Mouse (Mus musculus) limb, embryonic 15.5 days (tissue): ENCODE results near the gene Abcc8. TPM values are rescaled to one million over a fixed set of nuclear protein-coding genes. Genes with fewer than 3 reads are reported as not detected.
"Not testable (repeated sequence)": the region's sequence is repeated elsewhere in the genome, so short reads cannot be mapped to it uniquely, and the experiment has no call there.

Experiments used
- ATAC-seq: fragments of 200-750 bp; cut with Nextera tagmentation; 2 replicates; pipeline ENCODE4 v1.8.0; 2017; ENCODE audit warnings: low read depth, moderate TSS enrichment; ENCODE audit not compliant: insufficient number of reproducible peaks, low FRiP score, low TSS enrichment
- H3K27ac ChIP-seq: fragments of 300-500 bp; sonication (generic); 2 replicates; pipeline ENCODE4 v1.5.1; 2015; ENCODE audit warnings: moderate library complexity, mild to moderate bottlenecking, inconsistent platforms
- H3K27me3 ChIP-seq: fragments of 300-500 bp; sonication (generic); 2 replicates; pipeline ENCODE4 v1.6.1; 2015; ENCODE audit warnings: inconsistent platforms
- H3K36me3 ChIP-seq: fragments of 300-500 bp; sonication (generic); 2 replicates; pipeline ENCODE4 v1.6.1; 2015; ENCODE audit warnings: inconsistent platforms
- H3K4me1 ChIP-seq: fragments of 300-500 bp; sonication (generic); 2 replicates; pipeline ENCODE4 v1.6.1; 2015; ENCODE audit warnings: inconsistent platforms
- H3K4me2 ChIP-seq: fragments of 300-500 bp; sonication (generic); 2 replicates; pipeline ENCODE4 v1.6.1; 2015; ENCODE audit warnings: mild to moderate bottlenecking, inconsistent platforms
- H3K4me3 ChIP-seq: fragments of 300-500 bp; sonication (generic); 2 replicates; pipeline ENCODE4 v1.5.1; 2015; ENCODE audit warnings: mild to moderate bottlenecking, inconsistent platforms
- H3K9ac ChIP-seq: fragments of 300-500 bp; sonication (generic); 2 replicates; pipeline ENCODE4 v1.6.1; 2015; ENCODE audit warnings: inconsistent platforms
- H3K9me3 ChIP-seq: fragments of 300-500 bp; sonication (generic); 2 replicates; pipeline ENCODE4 v1.6.1; 2016; ENCODE audit warnings: inconsistent platforms
- WGBS: fragments of 180-500 bp; shearing (Covaris S2); methylation state at CpG from one replicate; pipeline ENCODE4 v1.1.7; 2015; 5-methylcytosine and 5-hydroxymethylcytosine counted together
- polyA plus RNA-seq: library from polyadenylated mRNA; unstranded; fragments of >200 nt; fragmentation: Nextera tagmentation; extraction: Ambion mirVana; gene quantifications from 2 replicates; pipeline ENCODE4 v1.2.1, GENCODE M21; 2015

Abcc8 gene
- polyA plus RNA-seq, 1 experiment from 2014 or later = 1.0 TPM

DNA sequence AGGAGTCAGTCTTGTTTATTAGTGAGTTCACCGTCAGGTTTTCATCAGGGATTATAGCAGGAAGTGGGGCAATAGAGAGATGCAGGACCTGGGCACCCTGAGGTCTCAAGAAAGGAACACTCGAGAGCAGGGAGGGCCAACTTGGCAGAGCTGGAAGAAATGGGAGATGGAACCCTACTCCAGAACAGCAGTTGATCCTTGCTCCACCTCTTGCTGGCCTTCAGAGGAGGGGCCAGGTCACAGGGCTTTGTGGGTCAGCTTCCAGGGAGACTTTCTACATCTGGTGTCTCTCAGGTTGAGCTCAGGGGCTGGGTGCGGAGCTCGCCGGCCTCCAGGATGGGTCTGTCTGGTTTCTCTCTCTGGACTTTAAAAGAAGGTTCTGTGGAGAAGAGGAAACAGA is 15.5 kb upstream of the Abcc8 start:
- no peaks in the 10 kb centered on the region for H3K9me3 ChIP-seq
- no peak overlapping the region for H3K4me2 ChIP-seq
- H3K27me3 ChIP-seq = no peaks in the 10 kb centered on the region
- no peaks in the 10 kb centered on the region for H3K36me3 ChIP-seq
- H3K4me3 ChIP-seq = no peak overlapping the region
- H3K4me1 ChIP-seq = no peaks in the 10 kb centered on the region
- no peak overlapping the region for H3K27ac ChIP-seq
- no peak overlapping the region for H3K9ac ChIP-seq
- WGBS = 67% methylated on average over 5 of the region's 5 CpGs
- ATAC-seq = no peak

DNA sequence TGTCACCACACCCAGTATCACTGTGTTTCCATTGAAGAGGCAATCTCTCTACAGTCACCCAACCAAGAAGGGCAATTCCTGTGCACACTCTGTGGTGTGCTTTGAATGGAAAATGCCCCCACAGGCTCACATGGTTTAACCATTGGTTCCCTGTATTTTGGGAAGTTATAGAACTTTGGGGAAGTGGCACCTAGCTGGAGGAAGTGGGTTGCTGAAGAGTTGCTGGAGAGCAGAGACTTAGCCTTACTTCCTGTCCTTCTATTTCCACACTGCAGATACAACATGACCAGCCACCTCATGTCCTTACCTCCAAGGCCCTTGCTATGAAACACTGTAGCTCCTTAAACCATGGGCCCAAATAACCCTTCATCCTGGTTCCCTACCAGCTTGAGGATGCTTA is 4.4 kb upstream of the Abcc8 start:
- no peaks in the 10 kb centered on the region for H3K36me3 ChIP-seq
- peaks cover 9% of the 10 kb centered on the region for H3K4me1 ChIP-seq
- no peak overlapping the region for H3K4me2 ChIP-seq
- ATAC-seq = no peak
- no peak overlapping the region for H3K9ac ChIP-seq
- H3K27me3 ChIP-seq = peaks cover 26% of the 10 kb centered on the region
- no peaks in the 10 kb centered on the region for H3K9me3 ChIP-seq
- H3K27ac ChIP-seq = no peak overlapping the region
- H3K4me3 ChIP-seq = no peak overlapping the region

DNA sequence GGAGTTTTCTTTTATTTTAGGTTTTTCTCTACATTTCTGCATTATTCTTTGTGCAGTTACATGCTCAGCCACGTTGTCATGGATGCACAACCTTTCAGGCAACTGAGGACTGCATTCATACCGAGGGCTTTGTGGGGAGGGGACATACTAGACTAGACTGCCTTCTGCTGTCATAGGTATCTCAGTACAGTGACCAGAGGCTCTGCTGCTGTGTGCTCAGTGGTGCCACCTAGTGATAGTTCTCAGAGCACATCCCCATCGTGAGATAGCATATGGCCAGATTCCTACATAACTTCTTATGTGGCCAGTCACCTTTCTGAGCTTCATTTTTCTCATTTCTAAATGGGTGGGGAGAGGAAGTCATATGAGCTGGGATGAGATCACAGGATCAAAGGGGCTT is 1.8 kb upstream of the Abcc8 start:
- Histone ChIP-seq H3K9me3 (no peaks in the 10 kb centered on the region), H3K4me3 (no peak overlapping the region), H3K4me2 (no peak overlapping the region), H3K27me3 (peaks cover 53% of the 10 kb centered on the region), H3K9ac (no peak overlapping the region), H3K27ac (no peak overlapping the region), H3K36me3 (no peaks in the 10 kb centered on the region), H3K4me1 (peaks cover 9% of the 10 kb centered on the region)
- ATAC-seq = no peak
- WGBS = 6% methylated on average over 3 of the region's 3 CpGs

DNA sequence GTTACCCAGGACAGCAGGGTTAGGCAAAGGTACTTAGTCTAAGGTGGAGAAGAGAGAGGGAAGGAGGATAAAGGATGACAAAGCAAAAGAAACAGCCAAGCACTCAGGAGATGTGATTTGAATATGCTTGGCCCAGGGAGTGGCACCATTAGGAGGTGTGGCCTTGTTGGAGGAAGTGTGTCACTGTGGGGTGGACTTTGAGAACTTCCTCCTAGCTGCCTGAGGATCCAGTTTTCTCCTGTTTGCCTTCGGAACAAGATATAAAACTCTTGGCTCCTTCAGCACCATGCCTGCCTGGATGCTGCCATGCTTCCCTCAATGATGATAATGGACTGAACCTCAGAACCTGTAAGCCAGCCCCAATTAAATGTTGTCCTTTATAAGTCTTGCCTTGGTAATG is 10.9 kb downstream of the Abcc8 start:
- H3K4me2 ChIP-seq, H3K27me3 ChIP-seq, H3K4me3 ChIP-seq, H3K36me3 ChIP-seq, H3K9ac ChIP-seq, H3K27ac ChIP-seq, H3K9me3 ChIP-seq, ATAC-seq, H3K4me1 ChIP-seq: not testable (repeated sequence)
- 75% methylated on average over 1 of the region's 1 CpGs for WGBS

DNA sequence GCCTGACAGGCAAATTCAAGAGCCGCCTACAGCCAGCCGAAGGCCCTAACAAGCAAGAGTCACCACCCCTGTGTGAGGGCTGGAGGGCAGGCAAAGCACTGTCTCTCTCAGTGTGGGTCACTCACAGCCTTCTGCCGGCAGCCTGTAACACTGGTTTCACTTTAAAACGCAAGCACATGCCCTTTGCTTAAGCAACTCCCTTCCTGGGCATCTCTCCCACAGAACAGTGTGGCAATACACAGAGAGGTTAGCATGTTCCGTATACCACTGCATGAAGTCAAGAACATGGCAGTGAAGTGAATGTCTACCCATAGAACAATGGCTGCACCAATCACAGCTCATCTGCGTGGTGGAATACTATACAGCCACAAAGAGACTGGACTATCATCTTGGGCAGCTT is 11.4 kb downstream of the Abcc8 start:
- H3K27ac ChIP-seq = no peak overlapping the region
- H3K4me2 ChIP-seq = no peak overlapping the region
- H3K9ac ChIP-seq = no peak overlapping the region
- H3K9me3 ChIP-seq = no peaks in the 10 kb centered on the region
- H3K4me1 ChIP-seq = no peaks in the 10 kb centered on the region
- H3K27me3 ChIP-seq = no peaks in the 10 kb centered on the region
- 83% methylated on average over 6 of the region's 6 CpGs for WGBS
- H3K36me3 ChIP-seq = no peaks in the 10 kb centered on the region
- ATAC-seq = no peak
- no peak overlapping the region for H3K4me3 ChIP-seq

DNA sequence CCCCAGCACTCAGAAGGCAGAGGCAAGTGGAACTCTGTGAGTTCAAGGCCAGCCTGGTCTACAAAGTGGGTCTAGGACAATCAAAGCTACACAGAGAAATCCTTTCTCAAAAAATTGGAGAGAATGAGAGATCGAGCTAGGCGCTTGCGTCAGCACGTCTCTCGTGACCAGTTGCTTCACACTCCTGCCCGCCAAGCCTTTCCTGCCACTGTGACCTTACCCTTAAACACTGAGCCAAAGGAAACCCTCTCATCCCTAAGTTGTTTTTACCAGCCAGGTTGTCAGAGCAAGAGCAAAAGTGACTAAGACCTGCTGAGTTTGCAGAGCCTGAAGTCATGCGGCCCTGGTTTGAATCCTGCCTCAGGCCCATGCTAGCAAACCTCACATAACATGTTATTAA is 11.9 kb downstream of the Abcc8 start:
- Histone ChIP-seq H3K4me1 (no peaks in the 10 kb centered on the region), H3K36me3 (no peaks in the 10 kb centered on the region), H3K9ac (no peak overlapping the region), H3K4me2 (no peak overlapping the region), H3K9me3 (no peaks in the 10 kb centered on the region), H3K27me3 (no peaks in the 10 kb centered on the region), H3K27ac (no peak overlapping the region), H3K4me3 (no peak overlapping the region)
- WGBS = 89% methylated on average over 7 of the region's 7 CpGs
- no peak for ATAC-seq

DNA sequence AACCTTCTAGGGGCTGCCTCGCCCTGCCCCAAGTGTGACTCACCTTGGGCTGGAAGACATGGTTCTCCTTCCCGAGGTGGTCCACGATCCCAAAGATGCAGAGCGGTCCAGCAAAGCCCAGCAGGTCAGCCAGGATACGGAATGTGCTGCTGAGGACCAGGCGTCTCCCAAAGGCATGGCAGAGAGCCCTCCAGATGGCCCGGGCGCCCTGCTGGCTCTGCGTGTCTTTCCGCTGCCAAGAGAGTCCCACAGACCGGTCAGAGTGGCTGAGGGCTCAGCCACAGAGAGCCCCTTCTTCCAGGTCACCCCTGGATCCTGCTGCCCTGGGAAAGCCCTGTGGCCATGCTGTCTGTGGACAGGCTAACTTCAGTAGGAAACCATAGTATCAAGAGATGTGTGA is 14.0 kb downstream of the Abcc8 start:
- Histone ChIP-seq H3K9me3 (no peaks in the 10 kb centered on the region), H3K36me3 (no peaks in the 10 kb centered on the region), H3K27ac (no peak overlapping the region), H3K4me3 (no peak overlapping the region), H3K4me2 (no peak overlapping the region), H3K27me3 (no peaks in the 10 kb centered on the region), H3K4me1 (no peaks in the 10 kb centered on the region), H3K9ac (no peak overlapping the region)
- no peak for ATAC-seq
- WGBS = 86% methylated on average over 11 of the region's 11 CpGs

DNA sequence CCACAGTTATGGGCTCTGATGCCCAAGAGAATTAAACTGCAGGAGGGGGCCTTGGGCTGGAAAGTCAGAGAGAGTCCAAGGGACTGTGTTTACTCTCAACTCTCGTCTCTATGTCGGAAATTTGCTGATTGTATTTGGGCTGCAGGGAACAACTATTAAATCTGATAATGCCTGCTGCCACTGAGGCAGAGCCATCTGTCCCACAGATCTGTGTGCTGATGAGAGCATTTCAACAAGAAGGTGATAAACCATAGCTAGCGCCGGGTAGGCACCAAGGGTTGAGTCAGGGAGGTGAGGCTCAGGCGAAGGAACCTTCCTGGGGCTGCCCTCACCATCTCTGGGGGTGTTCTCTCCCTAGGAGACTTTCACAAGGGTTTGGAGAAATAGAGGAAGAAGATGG is 17.1 kb downstream of the Abcc8 start:
- 77% methylated on average over 5 of the region's 5 CpGs for WGBS
- H3K9ac ChIP-seq = no peak overlapping the region
- no peak overlapping the region for H3K4me3 ChIP-seq
- H3K27me3 ChIP-seq = no peaks in the 10 kb centered on the region
- no peaks in the 10 kb centered on the region for H3K4me1 ChIP-seq
- no peak overlapping the region for H3K27ac ChIP-seq
- no peaks in the 10 kb centered on the region for H3K36me3 ChIP-seq
- H3K9me3 ChIP-seq = no peaks in the 10 kb centered on the region
- no peak for ATAC-seq
- no peak overlapping the region for H3K4me2 ChIP-seq

DNA sequence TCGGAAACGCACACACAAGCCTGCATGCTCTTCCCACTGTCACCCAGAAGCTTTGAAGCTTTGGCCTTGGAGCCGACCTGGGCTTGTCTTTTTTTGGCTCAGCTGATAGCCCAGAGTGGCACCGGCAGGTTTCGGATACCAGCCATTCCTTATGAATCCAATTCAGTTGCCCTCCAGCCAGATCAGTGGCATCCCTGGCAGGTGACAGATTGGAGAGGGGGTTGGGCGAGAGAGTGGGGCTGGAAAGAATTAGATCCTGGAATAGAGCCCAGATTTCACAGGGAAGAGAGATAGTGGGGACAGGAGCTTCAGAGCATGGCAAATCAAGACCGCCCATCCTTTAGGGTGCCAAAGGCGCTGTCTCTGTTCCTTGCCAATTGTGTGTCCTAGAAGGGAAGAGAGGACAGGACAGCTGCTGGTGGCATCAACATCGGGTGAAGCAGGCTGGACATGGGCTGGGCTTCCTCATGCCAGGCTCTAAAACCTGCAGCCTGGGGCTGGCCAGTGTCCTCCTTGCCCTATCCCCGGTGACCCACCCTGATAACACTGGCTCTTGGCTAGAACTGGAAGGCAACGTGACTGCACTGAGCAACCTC is 17.6 kb downstream of the Abcc8 start:
- ATAC-seq = no peak
- H3K27ac ChIP-seq = no peak overlapping the region
- 71% methylated on average over 11 of the region's 11 CpGs for WGBS
- H3K27me3 ChIP-seq = no peaks in the 10 kb centered on the region
- H3K4me3 ChIP-seq = no peak overlapping the region
- H3K4me1 ChIP-seq = no peaks in the 10 kb centered on the region
- H3K4me2 ChIP-seq = no peak overlapping the region
- no peaks in the 10 kb centered on the region for H3K36me3 ChIP-seq
- no peaks in the 10 kb centered on the region for H3K9me3 ChIP-seq
- no peak overlapping the region for H3K9ac ChIP-seq

DNA sequence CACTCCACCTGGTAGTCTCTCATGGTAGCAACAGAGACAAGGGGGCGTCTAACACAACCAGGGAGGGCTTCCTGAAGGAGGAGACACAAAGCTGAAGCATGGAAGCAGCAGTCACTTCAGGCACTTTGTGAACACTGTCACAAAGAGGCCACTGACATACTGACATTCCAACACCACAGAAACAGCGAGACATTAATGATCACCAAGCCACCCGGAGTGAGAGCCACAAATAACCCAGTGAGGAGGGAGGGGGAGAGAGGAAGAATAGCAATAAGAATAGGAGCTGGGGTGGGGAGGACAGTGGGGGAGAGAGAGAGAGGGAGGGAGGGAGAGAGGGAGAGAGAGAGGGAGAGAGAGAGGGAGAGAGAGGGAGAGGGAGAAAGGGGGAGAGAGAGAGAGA is 18.2 kb downstream of the Abcc8 start:
- no peaks in the 10 kb centered on the region for H3K4me1 ChIP-seq
- no peaks in the 10 kb centered on the region for H3K36me3 ChIP-seq
- H3K9ac ChIP-seq = no peak overlapping the region
- no peaks in the 10 kb centered on the region for H3K27me3 ChIP-seq
- ATAC-seq = no peak
- no peak overlapping the region for H3K27ac ChIP-seq
- 31% methylated on average over 3 of the region's 3 CpGs for WGBS
- no peak overlapping the region for H3K4me3 ChIP-seq
- no peak overlapping the region for H3K4me2 ChIP-seq
- H3K9me3 ChIP-seq = no peaks in the 10 kb centered on the region

DNA sequence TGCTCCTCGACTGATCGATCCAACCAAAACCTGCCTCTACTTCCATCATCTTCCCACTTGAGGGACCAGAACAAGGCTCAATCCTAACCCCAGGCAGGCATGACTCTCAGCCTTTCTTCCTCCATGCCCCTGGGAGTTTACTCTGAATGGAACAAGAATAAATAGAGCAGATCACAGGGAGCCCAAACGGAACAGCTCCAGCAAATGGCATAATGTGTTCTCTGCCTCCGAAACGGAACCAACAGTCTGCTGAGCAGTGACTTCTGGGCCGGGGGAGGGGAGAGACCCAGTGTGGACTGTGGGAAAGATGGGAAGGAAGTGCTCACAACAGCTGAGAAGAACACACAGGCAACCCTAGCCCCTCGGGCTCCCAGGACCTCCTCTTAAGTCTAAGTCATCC is 22.1 kb downstream of the Abcc8 start:
- 70% methylated on average over 7 of the region's 7 CpGs for WGBS
- no peak for ATAC-seq
- Histone ChIP-seq H3K9me3 (no peaks in the 10 kb centered on the region), H3K9ac (no peak overlapping the region), H3K27me3 (peaks cover 5% of the 10 kb centered on the region; the same call in 1 of the 2 replicates), H3K36me3 (no peaks in the 10 kb centered on the region), H3K4me1 (no peaks in the 10 kb centered on the region), H3K27ac (no peak overlapping the region), H3K4me3 (no peak overlapping the region), H3K4me2 (no peak overlapping the region)

DNA sequence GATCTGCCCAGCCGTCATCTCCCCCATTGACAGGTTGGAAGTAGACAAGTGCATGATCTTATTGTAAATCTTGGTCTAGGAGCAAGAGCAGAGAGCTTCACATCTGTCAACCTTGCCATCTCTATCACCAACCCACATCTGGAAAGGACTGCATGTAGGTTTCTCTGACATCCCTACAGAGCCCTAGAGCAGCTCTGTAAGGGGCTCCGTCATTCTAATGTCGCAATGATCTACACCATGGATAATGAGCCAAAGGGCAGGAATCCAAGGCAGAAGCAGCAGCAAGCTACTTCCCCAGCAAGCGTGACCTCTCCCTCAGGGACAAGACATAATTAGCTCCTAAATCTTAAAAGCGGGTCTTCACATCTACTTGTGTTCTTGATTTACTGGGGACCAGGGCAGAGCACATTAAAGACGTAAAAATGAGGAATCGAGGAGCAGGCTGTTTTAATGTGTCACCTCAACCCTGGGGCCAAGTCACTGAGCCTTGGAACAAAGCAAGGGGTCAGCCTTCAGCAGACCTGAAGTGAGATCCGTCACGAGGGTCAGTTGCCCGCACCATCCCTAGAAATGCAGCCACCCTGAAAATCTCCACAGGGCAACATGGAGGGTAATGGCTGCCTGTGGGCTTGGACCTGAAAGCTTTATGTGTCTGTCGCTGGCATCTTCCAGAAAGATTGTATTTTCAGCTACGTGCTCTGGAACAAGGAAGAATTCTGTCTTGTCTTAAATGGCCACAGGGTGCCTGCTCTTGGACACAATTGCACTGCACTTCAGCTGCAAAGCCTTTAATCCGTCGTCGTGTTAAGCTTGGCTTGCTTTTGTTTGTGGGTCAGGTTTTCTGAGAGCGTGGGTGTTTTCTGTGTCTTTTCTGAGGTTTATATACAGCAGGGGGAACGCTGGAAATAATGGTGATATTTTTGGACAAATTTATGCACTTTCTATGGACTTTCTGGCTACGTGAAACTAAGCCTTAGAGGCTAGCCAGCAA is 25.0 kb downstream of the Abcc8 start:
- no peak for ATAC-seq
- peaks cover 5% of the 10 kb centered on the region; the same call in 1 of the 2 replicates for H3K27me3 ChIP-seq
- no peaks in the 10 kb centered on the region for H3K36me3 ChIP-seq
- no peaks in the 10 kb centered on the region for H3K4me1 ChIP-seq
- H3K4me2 ChIP-seq = no peak overlapping the region
- H3K9me3 ChIP-seq = no peaks in the 10 kb centered on the region
- 32% methylated on average over 18 of the region's 18 CpGs for WGBS
- no peak overlapping the region for H3K27ac ChIP-seq
- no peak overlapping the region for H3K4me3 ChIP-seq
- H3K9ac ChIP-seq = no peak overlapping the region
